Mouse (Mus musculus): Measurements from ENCODE around the gene Mylk. TPM values are rescaled to one million over a fixed set of nuclear protein-coding genes. Genes with fewer than 3 reads are reported as not detected.
A peak's percentile ranks its signal among the peaks of the same experiment; 100 is the strongest.

Mylk gene
- polyA plus RNA-seq, 1 experiment, result 284 TPM

- H3K4me3 ChIP-seq (ENCODE audit: low read depth, low read length), result no peak overlapping the region
- TF ChIP-seq POLR2A (IDR thresholded peaks at IDR 0.05; ENCODE audit: low read depth, low read length), result no peak
- no peak for TF ChIP-seq CTCF (IDR thresholded peaks at IDR 0.05; ENCODE audit: extremely low read depth, insufficient read length, insufficient replicate concordance, low read depth, low read length)
- H3K27me3 ChIP-seq (ENCODE audit: control insufficient read depth, insufficient read depth, low read length), result no peaks in the 10 kb centered on the region
- H3K4me1 ChIP-seq (ENCODE audit: control insufficient read depth, insufficient read depth, insufficient read length, low read length), result no peaks in the 10 kb centered on the region; the same call in 1 of the 2 replicates
- 79% methylated on average over 3 of the region's 3 CpGs for WGBS
- no peak overlapping the region for H3K27ac ChIP-seq (ENCODE audit: insufficient read depth, low read depth, low read length)
- H3K36me3 ChIP-seq (ENCODE audit: control insufficient read depth, insufficient read depth, low read length), result peaks cover 59% of the 10 kb centered on the region
These were observed 207.8 kb downstream of the Mylk start for GRCm38 (mm10) chr16:34952798-34953197.

- WGBS, result 87% methylated on average over 10 of the region's 10 CpGs
- no peaks in the 10 kb centered on the region; the same call in 1 of the 2 replicates for H3K4me1 ChIP-seq (ENCODE audit: control insufficient read depth, insufficient read depth, insufficient read length, low read length)
- H3K27ac ChIP-seq (ENCODE audit: insufficient read depth, low read depth, low read length), result no peak overlapping the region
- no peaks in the 10 kb centered on the region for H3K27me3 ChIP-seq (ENCODE audit: control insufficient read depth, insufficient read depth, low read length)
- no peak overlapping the region for H3K4me3 ChIP-seq (ENCODE audit: low read depth, low read length)
- H3K36me3 ChIP-seq (ENCODE audit: control insufficient read depth, insufficient read depth, low read length), result peaks cover 65% of the 10 kb centered on the region
- no peak for TF ChIP-seq POLR2A (IDR thresholded peaks at IDR 0.05; ENCODE audit: low read depth, low read length)
- no peak for TF ChIP-seq CTCF (IDR thresholded peaks at IDR 0.05; ENCODE audit: extremely low read depth, insufficient read length, insufficient replicate concordance, low read depth, low read length)
These were observed 208.5 kb downstream of the Mylk start for GRCm38 (mm10) chr16:34953501-34953900.

- 72% methylated on average over 8 of the region's 8 CpGs for WGBS
- peaks cover 5% of the 10 kb centered on the region for H3K4me1 ChIP-seq (ENCODE audit: control insufficient read depth, insufficient read depth, insufficient read length, low read length)
- TF ChIP-seq CTCF (IDR thresholded peaks at IDR 0.05; ENCODE audit: extremely low read depth, insufficient read length, insufficient replicate concordance, low read depth, low read length) (no peak), POLR2A (IDR thresholded peaks at IDR 0.05; ENCODE audit: low read depth, low read length) (no peak)
- H3K27me3 ChIP-seq (ENCODE audit: control insufficient read depth, insufficient read depth, low read length), result no peaks in the 10 kb centered on the region
- no peak overlapping the region for H3K4me3 ChIP-seq (ENCODE audit: low read depth, low read length)
- H3K27ac ChIP-seq (ENCODE audit: insufficient read depth, low read depth, low read length), result peak overlapping the region; percentile 53; the same call in 1 of the 2 replicates
- peaks cover 73% of the 10 kb centered on the region for H3K36me3 ChIP-seq (ENCODE audit: control insufficient read depth, insufficient read depth, low read length)
These were observed 212.6 kb downstream of the Mylk start for GRCm38 (mm10) chr16:34957487-34958230.

- peaks cover 70% of the 10 kb centered on the region for H3K36me3 ChIP-seq (ENCODE audit: control insufficient read depth, insufficient read depth, low read length)
- H3K4me3 ChIP-seq (ENCODE audit: low read depth, low read length), result no peak overlapping the region
- WGBS, result 5% methylated on average over 9 of the region's 9 CpGs
- no peak for TF ChIP-seq POLR2A (IDR thresholded peaks at IDR 0.05; ENCODE audit: low read depth, low read length)
- no peak for TF ChIP-seq CTCF (IDR thresholded peaks at IDR 0.05; ENCODE audit: extremely low read depth, insufficient read length, insufficient replicate concordance, low read depth, low read length)
- no peaks in the 10 kb centered on the region for H3K27me3 ChIP-seq (ENCODE audit: control insufficient read depth, insufficient read depth, low read length)
- H3K4me1 ChIP-seq (ENCODE audit: control insufficient read depth, insufficient read depth, insufficient read length, low read length), result peaks cover 5% of the 10 kb centered on the region
- peak overlapping the region; percentile 53; the same call in 1 of the 2 replicates for H3K27ac ChIP-seq (ENCODE audit: insufficient read depth, low read depth, low read length)
These were observed 213.7 kb downstream of the Mylk start for GRCm38 (mm10) chr16:34958667-34959066.

- no peak for TF ChIP-seq CTCF (IDR thresholded peaks at IDR 0.05; ENCODE audit: extremely low read depth, insufficient read length, insufficient replicate concordance, low read depth, low read length)
- TF ChIP-seq POLR2A (IDR thresholded peaks at IDR 0.05; ENCODE audit: low read depth, low read length), result no peak
- Histone ChIP-seq H3K27me3 (ENCODE audit: control insufficient read depth, insufficient read depth, low read length) (no peaks in the 10 kb centered on the region), H3K4me3 (ENCODE audit: low read depth, low read length) (no peak overlapping the region), H3K36me3 (ENCODE audit: control insufficient read depth, insufficient read depth, low read length) (peaks cover 72% of the 10 kb centered on the region), H3K27ac (ENCODE audit: insufficient read depth, low read depth, low read length) (peak overlapping the region; percentile 60; the same call in 1 of the 2 replicates), H3K4me1 (ENCODE audit: control insufficient read depth, insufficient read depth, insufficient read length, low read length) (peaks cover 5% of the 10 kb centered on the region)
- WGBS, result 75% methylated on average over 5 of the region's 5 CpGs
These were observed 214.3 kb downstream of the Mylk start for GRCm38 (mm10) chr16:34959261-34959660.

GRCm38 (mm10) chr16:34960243-34960642 is 215.2 kb downstream of the Mylk start:
- 75% methylated on average over 5 of the region's 5 CpGs for WGBS
- Histone ChIP-seq H3K27ac (ENCODE audit: insufficient read depth, low read depth, low read length) (peak overlapping the region; percentile 60), H3K36me3 (ENCODE audit: control insufficient read depth, insufficient read depth, low read length) (peaks cover 74% of the 10 kb centered on the region), H3K4me3 (ENCODE audit: low read depth, low read length) (no peak overlapping the region), H3K4me1 (ENCODE audit: control insufficient read depth, insufficient read depth, insufficient read length, low read length) (peaks cover 5% of the 10 kb centered on the region), H3K27me3 (ENCODE audit: control insufficient read depth, insufficient read depth, low read length) (no peaks in the 10 kb centered on the region)
- no peak for TF ChIP-seq CTCF (IDR thresholded peaks at IDR 0.05; ENCODE audit: extremely low read depth, insufficient read length, insufficient replicate concordance, low read depth, low read length)
- no peak for TF ChIP-seq POLR2A (IDR thresholded peaks at IDR 0.05; ENCODE audit: low read depth, low read length)

GRCm38 (mm10) chr16:34960866-34961582 is 216.0 kb downstream of the Mylk start:
- H3K27ac ChIP-seq (ENCODE audit: insufficient read depth, low read depth, low read length), result peak overlapping the region; percentile 60
- peaks cover 5% of the 10 kb centered on the region for H3K4me1 ChIP-seq (ENCODE audit: control insufficient read depth, insufficient read depth, insufficient read length, low read length)
- no peak overlapping the region for H3K4me3 ChIP-seq (ENCODE audit: low read depth, low read length)
- TF ChIP-seq CTCF (IDR thresholded peaks at IDR 0.05; ENCODE audit: extremely low read depth, insufficient read length, insufficient replicate concordance, low read depth, low read length) (no peak), POLR2A (IDR thresholded peaks at IDR 0.05; ENCODE audit: low read depth, low read length) (no peak)
- peaks cover 76% of the 10 kb centered on the region for H3K36me3 ChIP-seq (ENCODE audit: control insufficient read depth, insufficient read depth, low read length)
- H3K27me3 ChIP-seq (ENCODE audit: control insufficient read depth, insufficient read depth, low read length), result no peaks in the 10 kb centered on the region
- WGBS, result 67% methylated on average over 9 of the region's 9 CpGs

Data from small intestine, adult 2 months (tissue).